Comparison of ENCODE assay signal across 26 mouse cellular contexts in the genomic region with DNA sequence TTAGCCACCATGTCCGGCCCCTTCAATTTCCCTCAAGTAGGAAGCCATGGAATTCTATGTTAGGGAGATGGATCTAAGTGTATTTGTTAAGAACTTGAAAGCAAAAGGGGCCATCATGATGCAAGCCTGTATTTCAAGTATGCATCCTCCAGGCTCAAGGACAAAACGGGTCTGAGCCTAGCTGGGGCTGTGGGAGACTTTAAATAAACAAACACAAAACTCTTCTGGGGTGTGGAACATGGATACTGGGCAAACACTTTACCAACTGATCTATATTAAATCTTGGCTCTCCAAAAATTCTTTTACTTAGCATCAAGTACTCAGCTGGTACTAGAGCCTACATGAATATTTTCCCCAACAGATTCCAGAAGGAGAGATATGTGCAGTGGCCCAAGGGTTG.
"Had no signal": no experiment of that assay in that cellular context is flagged by ENCODE, and none has a peak within 500 bp of the region (broad histone marks: within the 10 kb centered on the region; RNA-seq: fewer than 3 reads in every experiment).

No protein-coding gene starts in this region.

- H3K4me2 ChIP-seq: embryonic facial prominence, embryonic 12.5 days; embryonic facial prominence, embryonic 13.5 days; embryonic facial prominence, embryonic 15.5 days; forebrain, embryonic 12.5 days; forebrain, embryonic 13.5 days; forebrain, embryonic 15.5 days had no signal

- H3K27me3 ChIP-seq: embryonic facial prominence, embryonic 12.5 days; embryonic facial prominence, embryonic 13.5 days; embryonic facial prominence, embryonic 15.5 days; forebrain, embryonic 12.5 days; forebrain, embryonic 13.5 days; forebrain, embryonic 15.5 days had no signal

- H3K27ac ChIP-seq: embryonic facial prominence, embryonic 10.5 days; embryonic facial prominence, embryonic 12.5 days; embryonic facial prominence, embryonic 13.5 days; embryonic facial prominence, embryonic 15.5 days; forebrain, embryonic 10.5 days; forebrain, embryonic 12.5 days; forebrain, embryonic 13.5 days; forebrain, embryonic 15.5 days; gastrocnemius, adult 2 months; heart, adult 2 months had no signal

- H3K9ac ChIP-seq: embryonic facial prominence, embryonic 12.5 days; embryonic facial prominence, embryonic 13.5 days; embryonic facial prominence, embryonic 15.5 days; forebrain, embryonic 12.5 days; forebrain, embryonic 13.5 days; forebrain, embryonic 15.5 days; forebrain, postnatal 0 days had no signal

- H3K9me3 ChIP-seq: embryonic facial prominence, embryonic 12.5 days; embryonic facial prominence, embryonic 15.5 days; forebrain, embryonic 15.5 days had no signal

- DNase-seq: cerebellum, adult 2 months; cerebellum, adult 8-10 months; cerebellum, adult 9-11 months; cerebellum, postnatal 14 days; cerebellum, postnatal 25 days; cerebellum, postnatal 36 days; embryo, embryonic 11 days; forebrain, postnatal 0 days; gastrocnemius, adult 2 months; gastrocnemius, postnatal 10 days; gastrocnemius, postnatal 14 days; gastrocnemius, postnatal 25 days; gastrocnemius, postnatal 36 days; heart, adult 18-20 months; heart, adult 2 months had no signal

- H3K4me3 ChIP-seq: embryonic facial prominence, embryonic 10.5 days; embryonic facial prominence, embryonic 12.5 days; embryonic facial prominence, embryonic 13.5 days; embryonic facial prominence, embryonic 15.5 days; erythroblast, embryonic 14.5 days; forebrain, embryonic 10.5 days; forebrain, embryonic 12.5 days; forebrain, embryonic 13.5 days; forebrain, embryonic 15.5 days; gastrocnemius, adult 2 months; heart, adult 2 months had no signal

- ATAC-seq: forebrain, embryonic 13.5 days; forebrain, embryonic 14.5 days; forebrain, embryonic 15.5 days; forebrain, embryonic 16.5 days; forebrain, postnatal 0 days had no signal
